Mouse (Mus musculus) forebrain, embryonic 15.5 days (tissue): ENCODE results near the gene Ano6. TPM values are rescaled to one million over a fixed set of nuclear protein-coding genes. Genes with fewer than 3 reads are reported as not detected.
"Not testable (repeated sequence)": the region's sequence is repeated elsewhere in the genome, so short reads cannot be mapped to it uniquely, and the experiment has no call there.

Source experiments
- ATAC-seq: fragments of 200-750 bp; cut with Nextera tagmentation; replicated peaks from 2 replicates; pipeline ENCODE4 v1.8.0; 2017; ENCODE audit warnings: mild to moderate bottlenecking, moderate TSS enrichment, moderate library complexity
- H3K27ac ChIP-seq: fragments of 300-500 bp; sonication (generic); replicated peaks from 2 replicates; pipeline ENCODE4 v1.5.1; 2015; ENCODE audit warnings: mild to moderate bottlenecking, inconsistent platforms
- H3K27me3 ChIP-seq: fragments of 300-500 bp; sonication (generic); 2 replicates; pipeline ENCODE4 v1.6.1; 2015; ENCODE audit warnings: inconsistent platforms
- H3K36me3 ChIP-seq: fragments of 300-500 bp; sonication (generic); 2 replicates; pipeline ENCODE4 v1.6.1; 2015; ENCODE audit warnings: mild to moderate bottlenecking, inconsistent platforms
- H3K4me1 ChIP-seq: fragments of 300-500 bp; sonication (generic); 2 replicates; pipeline ENCODE4 v1.6.1; 2015; ENCODE audit warnings: inconsistent platforms
- H3K4me2 ChIP-seq: fragments of 300-500 bp; sonication (generic); replicated peaks from 2 replicates; pipeline ENCODE4 v1.6.1; 2015; ENCODE audit warnings: mild to moderate bottlenecking, inconsistent platforms
- H3K4me3 ChIP-seq: fragments of 300-500 bp; sonication (generic); 2 replicates; pipeline ENCODE4 v1.5.1; 2015; ENCODE audit warnings: mild to moderate bottlenecking, inconsistent platforms
- H3K9ac ChIP-seq: fragments of 300-500 bp; sonication (generic); replicated peaks from 2 replicates; pipeline ENCODE4 v1.6.1; 2015; ENCODE audit warnings: mild to moderate bottlenecking, inconsistent platforms
- H3K9me3 ChIP-seq: fragments of 300-500 bp; sonication (generic); 2 replicates; pipeline ENCODE4 v1.6.1; 2016; ENCODE audit warnings: inconsistent platforms
- WGBS: fragments of 180-500 bp; shearing (Covaris S2); methylation state at CpG from one replicate; pipeline ENCODE4 v1.1.7; 2015; ENCODE audit warnings: mixed read lengths; 5-methylcytosine and 5-hydroxymethylcytosine counted together
- polyA plus RNA-seq: library from polyadenylated mRNA; unstranded; fragments of >200 nt; fragmentation: Nextera tagmentation; extraction: Ambion mirVana; gene quantifications from 2 replicates; pipeline ENCODE4 v1.2.1, GENCODE M21; 2015

Ano6 gene
- polyA plus RNA-seq, 1 experiment from 2014 or later: 22.1 TPM

DNA sequence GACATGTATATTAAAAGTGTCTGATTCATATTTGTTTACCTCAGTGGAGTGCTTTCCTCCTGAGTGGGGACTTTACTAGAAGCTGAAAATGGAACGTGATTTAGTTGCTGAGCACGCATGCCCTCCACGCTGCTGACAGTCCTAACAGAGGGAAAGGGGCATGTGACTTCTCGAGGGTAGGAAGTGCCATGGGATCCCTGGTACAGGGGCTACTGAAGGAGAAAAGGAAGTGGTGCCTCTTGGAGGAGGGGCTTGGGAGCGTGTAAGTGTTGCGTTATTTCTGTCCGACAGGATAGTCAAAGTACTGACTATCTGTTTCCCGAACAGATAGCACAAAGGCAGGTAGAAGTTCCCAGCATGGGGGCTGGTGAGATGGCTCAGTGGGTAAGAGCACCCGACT lies 31.5 kb downstream of the Ano6 start:
- Histone ChIP-seq H3K27ac (no peak overlapping the region), H3K27me3 (no peaks in the 10 kb centered on the region), H3K4me3 (no peak overlapping the region), H3K4me2 (no peak overlapping the region), H3K4me1 (no peaks in the 10 kb centered on the region; the same call in 1 of the 2 replicates), H3K9ac (no peak overlapping the region), H3K36me3 (no peaks in the 10 kb centered on the region), H3K9me3 (no peaks in the 10 kb centered on the region)
- 93% methylated on average over 9 of the region's 9 CpGs for WGBS
- no peak for ATAC-seq

DNA sequence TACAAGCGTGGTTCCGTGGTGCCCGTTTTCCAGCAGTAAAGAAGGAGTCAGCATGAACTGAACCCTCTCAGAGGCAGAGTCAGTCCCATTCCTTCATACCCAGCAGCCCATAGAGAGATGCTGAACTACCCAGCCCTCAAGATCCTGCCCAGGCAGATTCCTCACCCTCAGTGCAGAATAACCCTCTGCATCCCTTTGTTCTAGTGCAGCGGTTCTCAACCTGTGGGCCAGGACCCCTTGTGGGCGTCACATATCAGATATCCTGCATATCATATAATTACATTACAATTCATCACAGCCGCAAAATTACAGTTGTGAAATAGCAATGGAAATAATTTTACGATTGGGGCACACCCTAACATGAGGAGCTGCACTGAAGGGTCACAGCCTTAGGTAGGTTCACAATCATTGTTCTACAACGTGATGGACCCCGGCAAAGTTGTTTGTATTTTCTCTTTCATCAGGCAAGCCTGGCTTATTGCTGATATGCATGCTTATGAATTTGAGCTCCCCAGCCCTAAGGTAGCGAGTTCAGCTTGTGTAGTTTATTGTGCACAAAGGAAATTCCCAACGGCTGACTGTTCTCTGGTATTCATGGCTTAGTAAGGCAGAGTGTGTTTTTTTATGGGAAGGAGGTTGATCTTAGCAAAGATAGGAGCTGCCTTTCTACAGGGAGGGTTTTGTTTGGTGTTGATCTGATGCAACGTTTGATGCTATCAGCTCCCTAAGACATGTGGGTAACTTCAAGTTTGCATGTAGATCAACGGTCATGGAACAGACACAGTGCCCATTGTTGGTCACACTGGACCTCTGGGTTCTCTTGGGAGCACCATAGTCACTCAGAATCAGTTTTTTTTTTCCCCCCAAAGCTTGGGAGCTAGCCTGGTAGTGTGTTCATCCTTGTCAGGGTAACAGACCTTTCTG lies 33.0 kb downstream of the Ano6 start:
- WGBS: 90% methylated on average over 13 of the region's 13 CpGs
- no peak for ATAC-seq
- H3K9me3 ChIP-seq: no peaks in the 10 kb centered on the region

DNA sequence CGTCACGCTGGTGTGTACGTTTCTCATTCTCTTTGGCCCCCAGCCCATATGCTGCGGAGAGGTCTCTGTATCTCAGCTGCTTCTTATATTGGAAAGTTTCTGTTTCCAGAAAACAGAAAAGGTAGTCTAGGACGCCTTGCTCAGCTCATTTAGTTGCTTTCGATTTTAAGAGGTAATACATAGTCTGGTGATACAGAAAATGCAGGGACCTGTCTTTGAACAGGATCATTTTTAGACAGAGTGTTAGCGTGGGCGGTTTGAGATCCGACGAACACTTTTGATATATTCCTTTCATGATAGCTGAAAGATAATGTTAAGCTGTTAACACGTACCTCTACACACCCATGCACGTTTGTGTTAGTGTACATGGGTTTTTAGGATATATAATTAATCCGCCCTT lies 35.9 kb downstream of the Ano6 start:
- Histone ChIP-seq H3K9ac (no peak overlapping the region), H3K9me3 (no peaks in the 10 kb centered on the region), H3K4me3 (no peak overlapping the region), H3K4me2 (no peak overlapping the region), H3K36me3 (no peaks in the 10 kb centered on the region), H3K27me3 (no peaks in the 10 kb centered on the region), H3K27ac (no peak overlapping the region), H3K4me1 (peaks cover 24% of the 10 kb centered on the region)
- ATAC-seq: no peak
- WGBS: 86% methylated on average over 13 of the region's 13 CpGs

More for the DNA sequence above, 33.0 kb downstream of the Ano6 start:
- Histone ChIP-seq H3K27ac (no peak overlapping the region), H3K4me1 (peaks cover 10% of the 10 kb centered on the region), H3K4me2 (no peak overlapping the region), H3K27me3 (no peaks in the 10 kb centered on the region), H3K9ac (no peak overlapping the region), H3K36me3 (no peaks in the 10 kb centered on the region), H3K4me3 (no peak overlapping the region)

DNA sequence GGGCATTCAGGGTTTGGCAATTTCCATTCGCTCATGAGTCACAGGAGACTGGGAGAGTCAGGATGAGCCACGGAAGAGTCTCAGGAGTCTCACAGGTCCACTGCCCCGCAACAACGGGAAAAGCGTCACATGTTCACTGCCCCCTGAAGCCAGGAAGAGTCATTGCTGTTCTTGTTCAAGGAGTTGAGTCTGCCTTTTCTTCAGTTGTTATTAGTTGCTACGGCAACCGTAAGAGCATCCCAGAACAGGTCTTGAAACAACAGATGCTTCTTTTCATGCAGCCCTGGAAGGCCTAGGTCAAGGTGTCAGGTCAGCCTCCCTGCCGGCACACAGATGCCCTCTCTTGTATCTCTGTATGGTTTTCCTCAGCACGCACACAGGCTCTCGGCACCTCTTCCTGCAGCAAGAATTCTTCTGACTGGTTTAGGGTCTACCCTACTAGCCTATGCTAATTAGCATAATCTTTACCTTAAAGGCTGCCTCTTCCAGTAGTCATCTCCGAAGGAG lies 36.9 kb downstream of the Ano6 start:
- H3K27ac ChIP-seq: no peak overlapping the region
- 0 out of 2 replicates have a peak, but pooled peaks have one; percentile 43 for ATAC-seq
- H3K27me3 ChIP-seq: no peaks in the 10 kb centered on the region
- H3K4me2 ChIP-seq: no peak overlapping the region
- 42% methylated on average over 11 of the region's 11 CpGs for WGBS
- H3K9ac ChIP-seq: no peak overlapping the region
- H3K36me3 ChIP-seq: no peaks in the 10 kb centered on the region
- no peak overlapping the region for H3K4me3 ChIP-seq
- peaks cover 24% of the 10 kb centered on the region for H3K4me1 ChIP-seq
- H3K9me3 ChIP-seq: no peaks in the 10 kb centered on the region

DNA sequence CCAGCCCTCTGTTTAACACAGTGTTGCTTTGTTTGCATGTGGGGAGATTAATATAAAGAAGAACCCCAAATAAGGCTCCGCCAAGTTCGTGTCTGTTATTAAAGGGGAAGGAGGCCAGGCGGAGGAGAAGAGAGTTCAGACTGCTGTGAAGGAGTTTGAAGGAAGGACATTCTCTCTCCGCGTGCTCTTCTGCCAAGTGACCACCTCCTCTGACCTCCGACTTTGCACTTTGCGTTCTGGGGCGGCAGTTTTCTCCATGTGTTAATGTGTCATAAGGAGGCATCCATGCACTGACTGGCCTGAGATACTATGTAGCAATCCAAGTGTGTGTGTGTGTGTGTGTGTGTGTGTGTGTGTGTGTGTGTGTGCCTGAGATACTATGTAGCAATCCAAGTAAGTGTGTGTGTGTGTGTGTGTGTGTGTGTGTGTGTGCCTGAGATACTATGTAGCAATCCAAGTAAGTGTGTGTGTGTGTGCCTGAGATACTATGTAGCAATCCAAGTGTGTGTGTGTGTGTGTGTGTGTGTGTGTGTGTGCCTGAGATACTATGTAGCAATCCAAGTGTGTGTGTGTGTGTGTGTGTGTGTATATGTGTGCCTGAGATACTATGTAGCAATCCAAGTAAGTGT lies 37.5 kb downstream of the Ano6 start:
- not testable (repeated sequence) for H3K4me2 ChIP-seq, H3K36me3 ChIP-seq, H3K4me3 ChIP-seq, H3K9me3 ChIP-seq, H3K27me3 ChIP-seq, H3K27ac ChIP-seq, ATAC-seq, H3K9ac ChIP-seq
- peaks cover 24% of the 10 kb centered on the region for H3K4me1 ChIP-seq
- WGBS: 69% methylated on average over 8 of the region's 8 CpGs

DNA sequence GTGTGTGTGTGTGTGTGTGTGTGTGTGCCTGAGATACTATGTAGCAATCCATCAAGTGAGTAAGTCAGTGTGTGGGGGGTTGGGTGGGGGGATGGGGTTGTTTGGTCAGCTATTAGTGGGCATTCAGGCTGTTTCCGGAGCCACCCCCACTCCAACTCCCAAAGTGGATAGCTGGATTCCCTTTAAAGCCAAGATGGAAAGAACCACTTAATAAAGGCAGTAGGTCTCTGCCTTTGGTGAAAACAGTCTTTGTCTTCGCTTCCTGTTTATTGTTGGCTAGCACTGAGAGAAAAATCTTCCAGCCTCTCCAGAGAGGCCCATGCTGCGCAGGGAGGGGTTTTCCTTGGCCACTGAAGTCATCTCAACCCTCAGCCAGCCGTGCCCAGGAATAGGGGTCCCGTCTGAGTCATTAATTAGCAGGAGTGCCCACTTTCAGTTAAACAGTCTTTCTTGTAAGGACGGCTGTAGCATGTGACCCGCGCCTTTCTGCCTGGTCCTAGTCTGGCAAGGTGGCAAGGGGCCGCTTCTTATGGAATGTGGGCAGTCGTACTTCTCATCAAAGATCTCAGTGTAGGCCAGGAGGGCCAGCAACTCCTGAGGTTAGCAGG lies 38.1 kb downstream of the Ano6 start:
- Histone ChIP-seq H3K9ac (peak overlapping the region; percentile 8; the same call in 1 of the 2 replicates), H3K4me3 (no peak overlapping the region), H3K36me3 (no peaks in the 10 kb centered on the region), H3K9me3 (no peaks in the 10 kb centered on the region), H3K4me1 (peaks cover 24% of the 10 kb centered on the region), H3K4me2 (no peak overlapping the region), H3K27me3 (no peaks in the 10 kb centered on the region), H3K27ac (0 out of 2 replicates have a peak overlapping the region, but pooled peaks have one; percentile 11)
- peak; percentile 38; the same call in 1 of the 2 replicates for ATAC-seq
- WGBS: 27% methylated on average over 10 of the region's 10 CpGs

DNA sequence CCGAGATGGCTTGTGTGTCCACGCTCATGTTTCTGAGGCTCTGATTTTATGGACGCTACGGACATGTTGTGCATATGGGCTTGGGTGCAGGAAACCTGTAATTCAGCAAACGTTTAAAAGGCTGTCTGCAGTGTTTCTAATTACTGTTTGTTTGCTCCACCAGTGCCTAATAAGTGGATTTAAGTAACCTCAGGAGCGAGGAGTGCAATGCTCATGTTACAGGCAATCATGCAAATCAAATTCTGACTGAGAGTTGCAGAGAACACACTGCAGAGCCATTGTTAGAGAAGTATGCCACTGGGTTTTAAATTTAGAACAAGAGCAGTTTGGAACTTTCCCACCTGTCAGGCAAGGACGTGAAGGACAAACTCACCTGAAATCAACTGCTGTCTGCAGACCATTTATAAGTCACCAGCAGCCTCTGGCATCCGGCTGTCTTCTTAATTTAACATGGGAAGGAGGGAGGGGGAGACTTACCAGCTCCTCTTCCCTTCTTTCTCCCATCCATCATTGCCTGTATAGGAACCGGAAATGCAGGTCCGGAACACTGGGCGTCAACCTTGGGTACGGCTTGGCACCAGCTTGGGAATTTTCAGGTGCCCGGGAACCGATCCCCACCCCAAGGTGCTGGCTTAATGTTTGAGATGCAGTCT lies 39.0 kb downstream of the Ano6 start:
- 60% methylated on average over 14 of the region's 14 CpGs for WGBS
- Histone ChIP-seq H3K4me2 (no peak overlapping the region), H3K36me3 (no peaks in the 10 kb centered on the region), H3K9me3 (no peaks in the 10 kb centered on the region), H3K27ac (0 out of 2 replicates have a peak overlapping the region, but pooled peaks have one; percentile 11), H3K27me3 (no peaks in the 10 kb centered on the region), H3K9ac (peak overlapping the region; percentile 8; the same call in 1 of the 2 replicates), H3K4me1 (peaks cover 24% of the 10 kb centered on the region), H3K4me3 (no peak overlapping the region)
- no peak for ATAC-seq

DNA sequence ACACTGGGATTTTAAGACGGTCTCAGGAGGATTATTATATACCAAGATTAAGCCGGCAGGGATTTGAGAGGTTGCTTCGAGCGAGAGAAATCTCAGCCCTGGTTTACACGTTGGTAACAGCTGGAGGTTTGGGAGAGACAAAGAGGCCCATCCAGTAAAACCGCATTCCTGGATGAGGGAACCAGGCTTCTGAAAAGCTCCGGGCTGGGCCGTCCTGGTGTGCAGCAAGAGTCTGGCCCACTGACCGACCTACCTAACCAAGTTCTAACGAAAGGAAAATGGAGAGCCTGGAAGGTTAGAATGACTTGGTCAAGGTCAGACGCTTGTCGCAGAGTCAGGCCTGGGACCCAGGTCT lies 39.5 kb downstream of the Ano6 start:
- H3K4me3 ChIP-seq: no peak overlapping the region
- peaks cover 24% of the 10 kb centered on the region for H3K4me1 ChIP-seq
- no peaks in the 10 kb centered on the region for H3K9me3 ChIP-seq
- 59% methylated on average over 12 of the region's 12 CpGs for WGBS
- no peaks in the 10 kb centered on the region for H3K36me3 ChIP-seq
- ATAC-seq: no peak
- no peak overlapping the region for H3K9ac ChIP-seq
- H3K27ac ChIP-seq: no peak overlapping the region
- no peak overlapping the region for H3K4me2 ChIP-seq
- H3K27me3 ChIP-seq: no peaks in the 10 kb centered on the region

DNA sequence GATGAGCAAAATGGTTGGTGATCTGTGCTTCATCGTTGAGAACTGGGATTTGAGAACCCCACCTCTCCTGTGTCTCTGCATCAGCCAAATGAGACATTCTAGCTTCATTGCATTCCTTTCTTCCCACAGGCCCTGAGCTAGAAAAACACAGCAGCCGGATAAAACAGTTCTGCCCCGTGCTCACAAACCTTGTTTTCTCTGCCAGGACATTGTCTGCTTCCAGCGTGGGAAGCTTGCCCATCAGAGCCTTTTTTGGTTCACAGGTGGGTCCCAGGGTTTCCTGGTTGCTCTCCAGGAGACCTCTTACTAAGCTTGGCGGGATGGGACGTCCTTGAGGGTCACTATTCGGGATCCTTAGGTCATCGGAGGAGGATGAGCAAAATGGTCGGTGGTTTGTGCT lies 42.6 kb downstream of the Ano6 start:
- Histone ChIP-seq H3K9me3 (no peaks in the 10 kb centered on the region), H3K4me2 (no peak overlapping the region), H3K36me3 (no peaks in the 10 kb centered on the region), H3K4me3 (no peak overlapping the region), H3K9ac (no peak overlapping the region), H3K27me3 (no peaks in the 10 kb centered on the region), H3K27ac (no peak overlapping the region), H3K4me1 (peaks cover 15% of the 10 kb centered on the region)
- ATAC-seq: no peak
- 87% methylated on average over 9 of the region's 9 CpGs for WGBS

DNA sequence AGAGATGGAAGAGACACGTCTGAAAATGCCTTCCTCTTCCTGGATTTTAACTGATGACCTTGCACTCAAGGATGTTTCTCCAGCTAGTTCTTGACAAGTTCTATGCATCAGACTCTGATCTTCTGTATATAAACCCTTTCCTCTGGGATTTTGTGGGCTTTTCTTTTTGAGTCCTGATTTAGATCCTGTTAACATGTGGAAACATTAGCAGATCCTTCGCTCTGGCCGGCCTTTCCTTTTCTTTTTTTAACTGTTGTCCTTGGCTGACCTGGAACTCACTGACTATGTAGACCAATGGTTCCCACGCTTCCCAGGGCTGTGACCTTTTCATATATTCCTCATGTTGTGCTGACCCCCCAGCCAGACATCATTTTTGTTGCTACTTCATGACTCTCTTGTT lies 45.4 kb downstream of the Ano6 start:
- no peak overlapping the region for H3K9ac ChIP-seq
- no peaks in the 10 kb centered on the region for H3K4me1 ChIP-seq
- H3K36me3 ChIP-seq: no peaks in the 10 kb centered on the region
- no peak overlapping the region for H3K4me2 ChIP-seq
- no peaks in the 10 kb centered on the region for H3K9me3 ChIP-seq
- WGBS: 84% methylated on average over 4 of the region's 4 CpGs
- no peaks in the 10 kb centered on the region for H3K27me3 ChIP-seq
- H3K27ac ChIP-seq: no peak overlapping the region
- H3K4me3 ChIP-seq: no peak overlapping the region
- no peak for ATAC-seq

DNA sequence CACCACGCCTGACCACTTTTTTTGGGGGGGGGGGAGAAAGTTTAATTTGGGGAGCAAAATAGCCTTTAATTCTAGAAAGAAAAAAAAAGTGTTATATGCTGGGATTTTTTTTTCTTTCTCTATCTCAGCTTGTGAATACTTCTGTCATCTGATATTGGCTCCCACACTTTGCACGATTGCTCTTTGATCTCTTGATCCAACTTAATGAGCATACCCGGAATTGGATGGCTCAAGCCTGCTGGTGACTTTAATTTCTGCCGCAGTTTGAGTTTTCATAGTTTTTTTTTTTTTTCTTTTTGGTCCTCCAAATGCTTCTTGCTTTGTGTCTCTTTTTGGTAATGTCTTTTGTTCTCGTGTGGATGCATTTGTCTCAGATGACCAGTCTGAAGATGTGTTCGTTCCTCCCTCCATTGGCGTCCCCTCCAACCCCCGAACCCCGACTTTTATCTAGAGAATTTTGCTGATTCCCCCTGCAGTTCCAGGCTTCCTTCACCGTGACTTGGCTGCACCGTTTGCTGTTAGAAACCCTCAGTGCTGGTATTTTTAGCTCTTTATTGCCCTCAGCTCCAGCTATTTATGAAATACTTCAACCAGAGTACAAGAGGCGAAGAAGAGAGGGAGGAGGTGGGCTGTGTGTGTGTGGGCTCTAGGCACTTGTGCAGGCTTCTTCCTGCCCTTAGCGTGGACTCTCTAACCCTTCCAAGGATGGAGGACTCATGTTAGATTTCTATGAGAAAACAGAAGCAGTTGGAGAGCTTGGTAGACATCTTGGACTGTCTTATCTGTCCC lies 46.2 kb downstream of the Ano6 start:
- no peaks in the 10 kb centered on the region for H3K36me3 ChIP-seq
- no peak overlapping the region for H3K9ac ChIP-seq
- H3K9me3 ChIP-seq: no peaks in the 10 kb centered on the region
- no peak overlapping the region for H3K27ac ChIP-seq
- H3K4me3 ChIP-seq: no peak overlapping the region
- no peaks in the 10 kb centered on the region for H3K27me3 ChIP-seq
- ATAC-seq: no peak
- H3K4me2 ChIP-seq: no peak overlapping the region
- no peaks in the 10 kb centered on the region for H3K4me1 ChIP-seq
- 60% methylated on average over 13 of the region's 13 CpGs for WGBS
